Mouse (Mus musculus): ENCODE results near the gene Tfpi. TPM values are rescaled to one million over a fixed set of nuclear protein-coding genes. Genes with fewer than 3 reads are reported as not detected.

The Tfpi gene
- polyA plus RNA-seq, 1 experiment from 2014 or later: 9.4 TPM

DNA sequence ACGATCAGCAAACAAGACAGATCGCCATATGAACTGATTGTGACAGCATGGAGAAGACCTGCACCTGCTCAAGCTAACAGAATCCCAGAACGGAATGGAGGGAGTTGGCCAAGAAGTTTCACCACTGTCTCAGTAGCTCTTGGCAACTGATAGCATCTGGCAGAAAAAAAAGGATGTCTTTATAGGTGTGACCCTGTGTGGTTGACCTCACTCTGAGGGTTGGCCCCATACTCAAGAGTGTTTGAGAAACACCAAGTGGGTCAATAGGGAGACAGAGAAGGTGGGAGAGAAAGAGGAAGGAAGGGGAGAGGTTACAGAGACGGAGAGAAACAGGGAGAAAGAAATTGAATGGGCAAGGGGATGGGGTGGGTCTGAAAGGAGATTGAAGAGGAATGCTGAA, 92.7 kb downstream of the Tfpi start:
- no peak overlapping the region for H3K27ac ChIP-seq
- no peak overlapping the region for H3K9ac ChIP-seq
- H3K36me3 ChIP-seq (replicated peaks): no peaks in the 10 kb centered on the region
- H3K4me3 ChIP-seq (replicated peaks): no peak overlapping the region
- no peaks in the 10 kb centered on the region for H3K27me3 ChIP-seq
- ATAC-seq (ENCODE audit: low FRiP score): no peak
- no peak overlapping the region for H3K4me2 ChIP-seq
- H3K4me1 ChIP-seq: peaks cover under 1% of the 10 kb centered on the region; the same call in 1 of the 2 replicates
- H3K9me3 ChIP-seq: no peaks in the 10 kb centered on the region
- whole genome bisulfite sequencing: 80% methylated on average over 4 of the region's 4 CpGs

Other genes starting within 250 kb of the Tfpi start
- 10.3 and 11.0 TPM in 2 replicates for gene Calcrl, start 51.4 kb downstream of the Tfpi start, polyA plus RNA-seq (2016; fragmentation: Nextera tagmentation; extraction: Ambion mirVana)
- 52.6 and 53.6 TPM in 2 replicates for gene Ctnnd1, start 174.0 kb upstream of the Tfpi start, polyA plus RNA-seq (2016; fragmentation: Nextera tagmentation; extraction: Ambion mirVana)
- 0.33 and 0.49 TPM in 2 replicates for gene Btbd18, start 182.3 kb upstream of the Tfpi start, polyA plus RNA-seq (2016; fragmentation: Nextera tagmentation; extraction: Ambion mirVana)
- gene Selenoh, start 194.0 kb upstream of the Tfpi start, polyA plus RNA-seq (2016; fragmentation: Nextera tagmentation; extraction: Ambion mirVana): 448 and 458 TPM in 2 replicates
- not detected in 2 replicates for gene Gm28635, start 201.3 kb upstream of the Tfpi start, polyA plus RNA-seq (2016; fragmentation: Nextera tagmentation; extraction: Ambion mirVana)
- 55.0 and 59.3 TPM in 2 replicates for gene Med19, start 201.6 kb upstream of the Tfpi start, polyA plus RNA-seq (2016; fragmentation: Nextera tagmentation; extraction: Ambion mirVana)
- 175 and 177 TPM in 2 replicates for gene Tmx2, start 202.4 kb upstream of the Tfpi start, polyA plus RNA-seq (2016; fragmentation: Nextera tagmentation; extraction: Ambion mirVana)
- gene Zdhhc5, start 238.4 kb upstream of the Tfpi start, polyA plus RNA-seq (2016; fragmentation: Nextera tagmentation; extraction: Ambion mirVana): 28.1 and 31.4 TPM in 2 replicates

All from forebrain, embryonic 12.5 days (tissue).